Mouse (Mus musculus) CH12.LX (cell line): ENCODE measurements at regions not wholly inside any gene's neighbourhood (a gene's known extent, or its start where the extent isn't known, plus 50 kb on each side); places are given as distances from the start of the nearest gene placed in this dataset.

Source experiments
- CTCF ChIP-seq, 2 experiments: IDR thresholded peaks in 1 of 2; conservative IDR thresholded peaks in 1 of 2; 2 replicates each; pipeline ENCODE4 v1.5.1; 2011 to 2012; ENCODE audit warnings: low read depth in 2 of 2, low read length in 2 of 2, improper control_type of control experiment in 1 of 2, inconsistent platforms in 1 of 2, mild to moderate bottlenecking in 1 of 2, moderate library complexity in 1 of 2
- NRF1 ChIP-seq: IDR thresholded peaks from 2 replicates; pipeline ENCODE4 v1.6.1; 2014; ENCODE audit warnings: low read depth, mild to moderate bottlenecking, inconsistent platforms, low read length, improper control_type of control experiment, moderate library complexity

DNA sequence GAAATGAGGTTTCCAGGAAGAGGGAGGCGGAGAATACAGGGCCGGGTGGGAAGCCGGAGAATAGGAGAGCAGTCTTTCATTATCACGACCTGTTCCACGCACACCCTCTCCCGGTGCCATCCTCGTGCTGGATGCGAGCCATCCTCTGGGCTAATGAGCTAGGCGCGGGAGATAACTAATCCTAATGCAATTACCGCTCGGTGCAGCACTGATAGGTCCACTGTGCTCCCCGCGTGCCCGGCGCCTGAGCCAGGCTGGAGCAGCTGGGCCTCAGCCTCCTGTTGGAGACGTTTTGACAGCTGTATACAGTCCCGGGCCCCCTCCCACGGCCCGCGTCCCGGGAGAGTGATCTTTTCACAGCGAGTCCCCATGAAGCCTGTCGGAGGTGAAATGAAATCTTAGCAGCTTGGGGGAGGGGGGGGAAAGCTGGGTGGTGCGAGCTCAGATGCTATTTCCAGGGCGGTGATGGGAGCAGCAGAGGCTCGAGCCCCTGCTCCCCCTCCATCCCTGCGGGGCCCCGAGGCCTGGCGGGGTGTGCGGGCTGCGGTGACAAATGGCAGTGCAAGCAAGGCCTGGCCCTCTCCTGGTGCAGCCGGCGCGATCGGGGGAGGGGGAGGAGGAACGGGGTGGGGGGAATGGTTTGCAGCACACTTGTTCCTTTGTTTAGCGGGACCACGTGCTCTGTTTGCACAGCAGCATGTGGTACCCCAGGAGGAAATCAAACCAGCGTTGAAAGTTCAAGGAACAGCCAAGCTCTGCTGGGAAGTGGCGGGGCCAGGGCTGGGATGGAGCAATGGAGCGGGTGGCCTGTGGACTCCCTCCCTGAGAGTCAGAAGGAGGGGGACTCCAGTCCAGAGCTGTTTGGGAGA lies 233.6 kb downstream of the Sorl1 start:
- no peak for TF ChIP-seq CTCF (conservative IDR thresholded peaks at IDR 0.05 in 1 of 2, IDR thresholded peaks at IDR 0.05 in 1 of 2; ENCODE audit: low read depth in 2 of 2, low read length in 2 of 2)
- TF ChIP-seq NRF1, result no peak
